9 mouse cellular contexts compared by ENCODE assay signal in the genomic region with DNA sequence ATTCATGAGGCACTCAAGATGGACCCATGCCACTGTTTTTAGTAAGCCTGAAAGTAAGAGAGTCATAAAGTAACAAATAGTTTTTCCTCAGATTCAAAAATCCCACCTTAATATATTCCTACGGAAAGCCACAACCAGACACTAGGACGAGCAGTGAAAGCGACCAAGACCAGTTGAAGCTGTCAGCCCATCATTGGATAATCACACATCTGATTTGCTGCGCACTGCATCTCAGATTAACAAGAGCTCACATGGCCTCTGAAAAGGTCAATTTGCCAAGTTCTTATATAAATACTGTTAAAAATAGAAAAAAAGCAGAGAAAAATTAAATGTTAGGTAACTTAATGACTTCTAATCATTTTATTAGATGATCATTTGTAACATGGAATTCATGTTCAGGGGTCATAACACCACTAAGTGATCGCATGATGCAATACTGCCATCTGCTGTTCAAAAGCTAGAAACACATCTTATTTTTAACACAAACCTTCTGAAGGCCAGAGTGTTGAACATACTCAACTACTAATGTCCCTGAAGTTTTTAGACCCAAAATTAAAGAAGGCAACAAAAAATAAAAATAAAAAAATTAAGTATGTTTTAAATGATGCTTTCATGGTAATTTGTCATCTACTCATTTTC. TPM values are rescaled to one million over a fixed set of nuclear protein-coding genes. Genes with fewer than 3 reads are reported as not detected.
DNase-seq lines count a peak whose midpoint lies in the region; ATAC-seq and TF ChIP-seq lines count a peak whose summit lies in the region.
"Had no signal": no experiment of that assay in that cellular context is flagged by ENCODE, and none has a peak within 500 bp of the region (broad histone marks: within the 10 kb centered on the region; RNA-seq: fewer than 3 reads in every experiment).

No protein-coding gene starts in this region.

- 54% methylated on average over 5 of the region's 5 CpGs for WGBS in kidney, adult 2 months
- 65% methylated on average over 5 of the region's 5 CpGs for WGBS in kidney, embryonic 15.5 days

- H3K27me3 ChIP-seq in kidney, adult 2 months (replicated peaks; ENCODE audit: control insufficient read depth, insufficient read depth, low read length) = no peaks in the 10 kb centered on the region
- no peaks in the 10 kb centered on the region for H3K27me3 ChIP-seq in kidney, embryonic 15.5 days
- H3K27me3 ChIP-seq: embryonic facial prominence, embryonic 13.5 days had no signal

- no peaks in the 10 kb centered on the region for H3K4me1 ChIP-seq in kidney, adult 2 months (ENCODE audit: control insufficient read depth, insufficient read depth, low read length)
- no peaks in the 10 kb centered on the region for H3K4me1 ChIP-seq in kidney, embryonic 15.5 days
- H3K4me1 ChIP-seq: embryonic facial prominence, embryonic 13.5 days had no signal

- H3K9me3 ChIP-seq in kidney, embryonic 15.5 days (replicated peaks) = no peaks in the 10 kb centered on the region
- H3K9me3 ChIP-seq: embryonic facial prominence, embryonic 13.5 days had no signal

- H3K36me3 ChIP-seq in kidney, adult 2 months (ENCODE audit: control insufficient read depth, insufficient read depth, low read length) = 0 out of 2 replicates have a peak, but pooled peaks cover 1% of the 10 kb centered on the region
- H3K36me3 ChIP-seq in kidney, embryonic 15.5 days = peaks cover 42% of the 10 kb centered on the region

- DNase-seq in kidney, adult 2 months = peak; percentile 51
- peak; percentile 51 for DNase-seq in ES-CJ7 (ENCODE audit: low read depth, low spot score)
- peak; percentile 45 for DNase-seq in c-Kit-positive CD71-positive TER-119-negative erythroid progenitor cells, embryonic 14.5 days (ENCODE audit: low read depth)
- peak; percentile 44 for DNase-seq in lung, postnatal 36 days
- DNase-seq in ovary, postnatal 14 days (ENCODE audit: low spot score) = no peak
- no peak for DNase-seq in adrenal gland, adult 8-10 months
- no peak for DNase-seq in kidney, postnatal 4 days

- no peak overlapping the region for H3K9ac ChIP-seq in kidney, embryonic 15.5 days
- H3K9ac ChIP-seq: embryonic facial prominence, embryonic 13.5 days had no signal

- no peak overlapping the region for H3K4me2 ChIP-seq in kidney, embryonic 15.5 days
- H3K4me2 ChIP-seq: embryonic facial prominence, embryonic 13.5 days had no signal

- H3K27ac ChIP-seq in kidney, adult 2 months (ENCODE audit: insufficient read depth, low read depth, low read length) = no peak overlapping the region
- H3K27ac ChIP-seq in kidney, embryonic 15.5 days = no peak overlapping the region
- H3K27ac ChIP-seq: embryonic facial prominence, embryonic 13.5 days had no signal

- TF ChIP-seq POLR2A in kidney, adult 2 months (IDR thresholded peaks at IDR 0.05; ENCODE audit: low read depth, low read length) = no peak

- no peak overlapping the region for H3K4me3 ChIP-seq in kidney, adult 2 months (ENCODE audit: insufficient read depth, low read depth, low read length)
- no peak overlapping the region for H3K4me3 ChIP-seq in kidney, embryonic 15.5 days (replicated peaks)
- H3K4me3 ChIP-seq: embryonic facial prominence, embryonic 13.5 days had no signal

- no peak for TF ChIP-seq CTCF in kidney, adult 2 months (conservative IDR thresholded peaks at IDR 0.05; ENCODE audit: insufficient read depth, insufficient read length, low read depth, low read length)

- ATAC-seq in kidney, embryonic 15.5 days (replicated peaks; ENCODE audit: low FRiP score) = no peak

RNA-seq across cellular contexts. Expression of a gene that starts 16.9 kb away (rescaled TPM):
- polyA plus RNA-seq in kidney, adult 2 months (2012; rRNA removed) = 3.3 and 4.4 TPM in 2 replicates
- 33.5 and 34.7 TPM in 2 replicates for polyA plus RNA-seq in kidney, embryonic 15.5 days (2015; fragmentation: Nextera tagmentation; extraction: Ambion mirVana)
- total RNA-seq in adrenal gland, adult 8-10 months (2022) = 10 to 100 TPM; 21.4 to 36.6 (median 31.2) TPM

Comparison
In these comparisons a context has a peak if more than half of its experiments do, and no peak if none do; other contexts are left out.
1. DNase-seq: peak in kidney, adult 2 months (single experiment), ES-CJ7 (single experiment), c-Kit-positive CD71-positive TER-119-negative erythroid progenitor cells, embryonic 14.5 days (single experiment) and lung, postnatal 36 days (single experiment); none in ovary, postnatal 14 days (single experiment), adrenal gland, adult 8-10 months (single experiment) and kidney, postnatal 4 days (0 of 2).